Mouse (Mus musculus) layer of hippocampus, postnatal 10 days (tissue): Measurements from ENCODE around the gene Fxr2. TPM values are rescaled to one million over a fixed set of nuclear protein-coding genes. Genes with fewer than 3 reads are reported as not detected.

Experiments used
- DNase-seq, 2 experiments: peaks; one replicate each; pipeline ENCODE4 v3.0.0; 2021; ENCODE audit warnings: low spot score in 2 of 2
- long read RNA-seq: library from polyadenylated mRNA; stranded (forward); transcript quantifications from one replicate; pipeline ENCODE4 v2.0.0, GENCODE M21; 2023
- total RNA-seq, 2 experiments: library from RNA; stranded (reverse); gene quantifications; 2 replicates each; pipeline ENCODE4 v1.2.3; 2021

Fxr2 gene
- 100 to 1,000 TPM in 1 of 2 experiments, 10 to 100 TPM in 1; 99.2 to 103 TPM for total RNA-seq
- long read RNA-seq, transcript Fxr2-201 (17 exons, 2,951 nt) = major isoform, 34 of 55 reads
- long read RNA-seq, partial matches to known transcripts = 6 of 55 reads
- long read RNA-seq, other reads (novel, unspliced or antisense) = 15 of 55 reads

- peak; percentile 100 for DNase-seq
These were observed at the start of gene Fxr2 for GRCm38 (mm10) chr11:69632284-69633089. Gene Fxr2 (plus strand): TSS chr11:69632990.

GRCm38 (mm10) chr11:69584008-69584407, 48.8 kb upstream of the Fxr2 start:
- no peak for DNase-seq

GRCm38 (mm10) chr11:69584937-69585336, 47.9 kb upstream of the Fxr2 start:
- DNase-seq = no peak

- no peak for DNase-seq
These were observed 47.0 kb upstream of the Fxr2 start for GRCm38 (mm10) chr11:69585718-69586325.

GRCm38 (mm10) chr11:69589207-69589834, 43.5 kb upstream of the Fxr2 start:
- DNase-seq = no peak

- DNase-seq = no peak
These were observed 42.2 kb upstream of the Fxr2 start for GRCm38 (mm10) chr11:69590622-69591021.

GRCm38 (mm10) chr11:69591424-69591823, 41.4 kb upstream of the Fxr2 start:
- no peak for DNase-seq

- DNase-seq = peak; percentile 84 to 89
These were observed 40.7 kb upstream of the Fxr2 start for GRCm38 (mm10) chr11:69591899-69592637.

- DNase-seq = no peak
These were observed 40.0 kb upstream of the Fxr2 start for GRCm38 (mm10) chr11:69592799-69593198.

GRCm38 (mm10) chr11:69594853-69595252, 37.9 kb upstream of the Fxr2 start:
- no peak for DNase-seq

- DNase-seq = no peak
These were observed 33.4 kb upstream of the Fxr2 start for GRCm38 (mm10) chr11:69599436-69599835.

- peak; percentile 79 to 87 for DNase-seq
These were observed 32.7 kb upstream of the Fxr2 start for GRCm38 (mm10) chr11:69600098-69600497.

- no peak for DNase-seq
These were observed 31.0 kb upstream of the Fxr2 start for GRCm38 (mm10) chr11:69601768-69602167.

GRCm38 (mm10) chr11:69603516-69603915, 29.3 kb upstream of the Fxr2 start:
- no peak for DNase-seq

- no peak for DNase-seq
These were observed 28.4 kb upstream of the Fxr2 start for GRCm38 (mm10) chr11:69604347-69604746.

- DNase-seq = peak; percentile 49 to 66
These were observed 27.8 kb upstream of the Fxr2 start for GRCm38 (mm10) chr11:69604795-69605664.

- DNase-seq = peak; percentile 86 to 91
These were observed 26.9 kb upstream of the Fxr2 start, which contains the start of gene Atp1b2 for GRCm38 (mm10) chr11:69605726-69606490. Gene Atp1b2 (minus strand): TSS chr11:69605942.

GRCm38 (mm10) chr11:69606491-69606795, 26.3 kb upstream of the Fxr2 start:
- no peak for DNase-seq

- DNase-seq = no peak
These were observed 26.0 kb upstream of the Fxr2 start for GRCm38 (mm10) chr11:69606832-69607231.

GRCm38 (mm10) chr11:69608525-69608924, 24.3 kb upstream of the Fxr2 start:
- DNase-seq = no peak
